Mouse (Mus musculus) A20 (cell line): Measurements from ENCODE around the gene Usp51.
A peak's percentile ranks its signal among the peaks of the same experiment; 100 is the strongest.
"Not testable (repeated sequence)": the region's sequence is repeated elsewhere in the genome, so short reads cannot be mapped to it uniquely, and the experiment has no call there.

Experiments
- DNase-seq: peaks from one replicate; pipeline ENCODE4 v3.0.0-alpha.2; 2011; ENCODE audit warnings: low read depth, low spot score

The Usp51 gene

GRCm38 (mm10) chrX:153006387-153006841, at the start of gene Usp51:
TSS of gene Usp51 (plus strand) at chrX:153006469.
- DNase-seq, result peak; percentile 74

- DNase-seq, result no peak
Measured at GRCm38 (mm10) chrX:152969606-152970005, 36.7 kb upstream of the Usp51 start.

- DNase-seq, result not testable (repeated sequence)
Measured at GRCm38 (mm10) chrX:152973476-152974203, 32.6 kb upstream of the Usp51 start.

GRCm38 (mm10) chrX:152974204-152974661, 32.0 kb upstream of the Usp51 start:
- DNase-seq, result no peak

- peak; percentile 65 for DNase-seq
Measured at GRCm38 (mm10) chrX:152976538-152976937, 29.7 kb upstream of the Usp51 start.

GRCm38 (mm10) chrX:152985009-152985408, 21.3 kb upstream of the Usp51 start:
- DNase-seq, result no peak

- DNase-seq, result not testable (repeated sequence)
Measured at GRCm38 (mm10) chrX:152989852-152990251, 16.4 kb upstream of the Usp51 start.

GRCm38 (mm10) chrX:152996105-152996504, 10.2 kb upstream of the Usp51 start:
- not testable (repeated sequence) for DNase-seq

GRCm38 (mm10) chrX:153007021-153007684, 884 bp downstream of the Usp51 start:
- peak; percentile 70 for DNase-seq

DNA sequence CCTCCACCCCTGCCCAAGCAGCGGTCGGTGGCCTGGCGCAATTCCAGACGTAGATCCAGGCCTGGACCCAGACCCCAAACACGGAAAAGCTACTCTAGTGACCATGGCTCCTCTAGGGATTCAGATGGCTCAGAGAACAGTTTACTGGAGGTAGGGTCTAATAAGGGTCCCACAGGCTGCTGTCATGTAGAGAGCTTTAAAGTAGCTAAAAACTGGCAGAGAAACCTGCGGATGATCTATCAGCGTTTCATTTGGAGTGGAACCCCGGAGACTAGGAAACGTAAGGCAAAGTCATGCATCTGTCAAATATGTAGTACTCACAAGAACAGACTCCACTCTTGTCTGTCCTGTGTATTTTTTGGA, 1.4 kb downstream of the Usp51 start:
- DNase-seq, result no peak

- DNase-seq, result not testable (repeated sequence)
Measured at GRCm38 (mm10) chrX:153025255-153025654, 19.0 kb downstream of the Usp51 start.

- not testable (repeated sequence) for DNase-seq
Measured at GRCm38 (mm10) chrX:153025709-153026108, 19.4 kb downstream of the Usp51 start.

- not testable (repeated sequence) for DNase-seq
Measured at GRCm38 (mm10) chrX:153031547-153031946, 25.3 kb downstream of the Usp51 start.

DNA sequence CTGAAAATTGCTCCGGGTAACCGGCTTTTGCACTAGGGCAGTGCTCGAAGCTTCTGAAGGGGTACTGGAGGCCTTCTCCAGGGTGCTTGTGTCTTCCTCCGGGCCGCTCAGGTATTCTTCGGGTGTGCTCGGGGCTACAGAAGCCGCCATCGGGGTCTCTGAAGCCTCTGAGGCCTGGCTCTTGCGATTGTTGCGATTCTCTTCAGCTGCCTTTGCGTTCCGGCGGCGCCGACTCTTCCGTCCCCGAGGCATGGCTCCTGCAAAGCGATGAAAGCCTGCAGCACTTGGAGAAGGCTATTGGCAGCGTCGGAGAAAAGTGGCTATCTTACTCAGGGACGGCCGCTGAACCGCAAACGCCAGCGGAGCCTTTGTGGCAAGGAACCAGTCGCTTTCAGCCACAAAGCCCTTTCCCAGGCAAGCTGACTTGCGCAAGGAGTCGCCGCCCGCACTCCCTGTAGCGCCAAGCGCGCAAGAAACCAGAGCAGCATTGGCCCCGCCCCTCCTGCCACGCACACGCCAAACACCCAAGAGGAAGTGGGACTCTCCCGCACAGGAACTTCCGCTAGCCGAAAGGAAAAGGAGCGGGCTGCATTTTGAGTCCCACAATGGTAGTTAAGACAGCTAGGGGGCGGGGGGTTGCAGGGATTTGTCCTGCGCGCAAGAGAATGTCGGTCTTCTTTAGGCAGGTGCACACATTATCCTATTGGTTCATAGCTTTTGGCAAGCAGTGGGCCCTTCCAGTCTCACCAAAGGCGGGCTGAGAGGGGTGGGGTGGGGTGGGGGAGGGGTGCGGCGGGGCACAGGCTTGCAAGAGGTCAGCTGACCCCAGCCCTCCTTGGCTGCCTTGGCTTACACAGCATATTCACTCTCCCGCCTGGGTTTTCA, 31.1 kb downstream of the Usp51 start, which contains the start of gene Mageh1:
Mageh1 (minus strand) TSS at position 489 of the 885 bp plus-strand sequence.
- peak; percentile 84 for DNase-seq

DNA sequence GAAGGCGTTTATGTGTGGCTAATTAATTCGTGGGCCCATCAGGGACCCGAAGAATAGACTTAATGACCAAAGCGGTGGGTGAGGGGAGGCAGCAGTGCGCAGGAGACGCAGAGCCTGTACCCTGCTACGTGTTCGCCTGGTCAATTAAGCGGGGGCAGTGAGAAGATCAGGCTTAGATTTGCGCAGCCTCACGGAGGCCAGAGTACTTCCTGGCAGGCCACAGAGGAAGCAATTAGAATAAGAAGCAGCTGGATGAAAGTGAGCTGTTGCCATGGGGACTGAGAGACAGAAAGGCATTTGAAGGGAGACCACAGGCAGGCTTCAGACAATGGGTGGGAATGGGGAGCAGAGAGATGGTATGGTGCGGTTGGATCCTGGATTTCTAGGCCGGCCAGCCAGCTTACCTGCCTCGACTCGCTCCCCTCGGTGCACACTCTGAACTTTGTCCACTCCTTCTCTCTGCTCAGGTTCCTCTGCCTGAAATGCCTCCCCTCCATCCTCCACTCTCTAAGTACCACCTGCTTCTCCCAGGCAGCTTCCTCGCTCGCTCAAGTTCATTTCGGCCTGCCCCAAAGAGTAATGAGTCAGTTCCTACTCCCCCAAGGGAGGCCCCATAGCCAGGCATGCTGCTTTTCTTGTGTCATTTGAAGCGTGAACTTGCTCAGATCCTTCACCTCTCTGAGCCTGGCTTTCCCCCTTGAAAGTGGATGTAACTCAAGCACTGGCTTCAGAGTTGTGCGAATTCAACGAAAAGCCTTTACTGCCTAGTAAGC, 31.9 kb downstream of the Usp51 start:
- not testable (repeated sequence) for DNase-seq
